Mouse (Mus musculus): Measurements from ENCODE around the gene Plac1. TPM values are rescaled to one million over a fixed set of nuclear protein-coding genes. Genes with fewer than 3 reads are reported as not detected.
A peak's percentile ranks its signal among the peaks of the same experiment; 100 is the strongest.

Gene Plac1
- polyA plus RNA-seq, 1 experiment from 2014 or later, result 5.4 TPM

DNA sequence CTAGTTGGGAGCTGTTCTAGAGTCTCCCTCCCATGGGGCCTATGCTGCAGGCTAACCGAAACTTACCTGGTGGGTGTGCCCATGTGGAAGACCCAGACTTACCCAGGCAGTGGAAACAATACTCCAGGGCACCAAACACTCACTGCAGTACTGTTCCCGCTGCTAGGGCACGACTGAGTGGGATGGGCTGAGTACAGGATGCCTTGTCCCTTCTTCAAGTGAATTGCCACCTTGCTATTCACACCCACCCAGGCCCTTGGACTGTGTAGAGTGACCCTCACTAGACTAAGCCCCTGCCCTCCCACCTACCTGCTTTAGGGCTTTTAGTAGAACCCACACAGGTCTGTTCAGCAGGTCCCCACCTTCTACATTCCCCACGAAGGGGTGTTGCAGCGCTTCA is 186.0 kb downstream of the Plac1 start:
- Histone ChIP-seq H3K27ac (ENCODE audit: low read depth, low read length) (peak overlapping the region; percentile 37; the same call in 1 of the 2 replicates), H3K36me3 (ENCODE audit: control insufficient read depth, insufficient read depth, low read length) (peaks cover 3% of the 10 kb centered on the region; the same call in 1 of the 2 replicates), H3K9me3 (ENCODE audit: control insufficient read depth, low read length) (no peaks in the 10 kb centered on the region), H3K4me3 (ENCODE audit: low read length) (peak overlapping the region; percentile 62; the same call in 1 of the 2 replicates), H3K4me2 (replicated peaks; ENCODE audit: low read depth, low read length) (peak overlapping the region; percentile 37), H3K9ac (ENCODE audit: low read depth, low read length) (peak overlapping the region; percentile 31; the same call in 1 of the 2 replicates), H3K4me1 (ENCODE audit: control insufficient read depth, insufficient read depth, low read length) (peaks cover 5% of the 10 kb centered on the region; the same call in 1 of the 2 replicates), H3K27me3 (ENCODE audit: control insufficient read depth, insufficient read depth, low read length) (no peaks in the 10 kb centered on the region)
- no peak for ATAC-seq (ENCODE audit: low FRiP score, low TSS enrichment)
- 55% methylated on average over 5 of the region's 5 CpGs for WGBS

DNA sequence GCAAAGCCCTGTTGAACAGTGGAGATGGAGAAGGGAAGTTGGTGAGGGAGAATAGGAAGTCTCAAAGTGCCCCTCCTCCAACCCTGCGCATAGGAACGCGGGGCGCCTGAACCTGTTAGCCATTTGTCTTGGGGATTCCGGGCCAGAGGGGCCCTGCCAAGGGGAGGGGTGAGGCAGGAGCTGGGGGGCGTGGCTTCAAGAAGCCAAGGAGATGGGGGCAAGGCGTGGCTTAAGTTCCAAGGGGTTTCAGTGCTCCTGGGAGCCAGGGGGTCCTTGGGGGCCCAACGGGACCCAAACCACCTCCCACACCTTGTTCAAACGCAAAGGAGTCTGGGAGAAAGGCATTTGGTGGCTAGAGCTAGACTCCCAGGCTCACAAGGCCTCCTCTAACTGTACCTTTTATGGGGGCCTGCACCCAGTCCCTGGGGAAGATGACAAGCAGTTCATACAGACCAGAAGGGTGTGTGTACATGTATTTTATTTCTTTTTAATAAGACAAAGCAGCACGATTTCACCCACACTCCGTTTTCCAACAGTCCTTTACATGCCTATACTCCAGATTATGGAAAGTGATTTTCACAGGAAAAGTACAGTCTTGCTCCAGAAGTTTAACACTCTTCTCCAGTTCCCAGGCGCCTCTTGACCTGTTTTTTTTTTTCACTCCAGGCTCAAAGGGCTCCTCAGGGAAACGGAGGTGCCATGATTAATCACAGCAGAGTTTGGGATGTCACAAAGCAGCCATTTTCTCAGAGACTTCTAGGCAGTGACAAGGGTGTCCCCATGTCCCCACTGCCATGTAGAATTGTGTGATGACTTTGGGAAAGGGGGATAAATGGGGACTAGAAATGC is 187.0 kb downstream of the Plac1 start:
- Histone ChIP-seq H3K9me3 (ENCODE audit: control insufficient read depth, low read length) (no peaks in the 10 kb centered on the region), H3K4me1 (ENCODE audit: control insufficient read depth, insufficient read depth, low read length) (peaks cover 5% of the 10 kb centered on the region; the same call in 1 of the 2 replicates), H3K36me3 (ENCODE audit: control insufficient read depth, insufficient read depth, low read length) (peaks cover 3% of the 10 kb centered on the region; the same call in 1 of the 2 replicates), H3K9ac (ENCODE audit: low read depth, low read length) (peak overlapping the region; percentile 28; the same call in 1 of the 2 replicates), H3K4me2 (replicated peaks; ENCODE audit: low read depth, low read length) (peak overlapping the region; percentile 24), H3K4me3 (ENCODE audit: low read length) (peak overlapping the region; percentile 7; the same call in 1 of the 2 replicates), H3K27ac (ENCODE audit: low read depth, low read length) (peak overlapping the region; percentile 69), H3K27me3 (ENCODE audit: control insufficient read depth, insufficient read depth, low read length) (no peaks in the 10 kb centered on the region)
- ATAC-seq (ENCODE audit: low FRiP score, low TSS enrichment), result peak; percentile 56
- 28% methylated on average over 13 of the region's 13 CpGs for WGBS

DNA sequence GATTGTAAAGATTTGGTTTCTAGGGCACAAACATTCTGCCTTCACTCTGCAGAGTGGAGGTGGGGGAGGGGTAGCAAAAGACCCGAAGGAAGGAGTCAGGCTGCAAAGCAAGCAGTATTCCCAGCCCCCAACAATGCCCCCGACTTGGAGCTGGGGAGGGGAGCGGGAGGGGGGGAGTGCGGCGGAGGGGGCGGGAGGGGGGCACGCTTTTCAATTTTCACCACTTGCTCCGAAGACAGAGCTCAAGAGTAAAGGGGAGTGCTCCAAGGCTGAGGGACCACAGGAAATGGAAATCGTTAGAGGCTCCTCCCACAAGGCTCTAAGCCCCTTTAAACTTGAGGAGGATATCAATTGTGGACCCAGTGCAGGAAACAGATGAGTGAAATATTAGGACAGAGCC is 189.6 kb downstream of the Plac1 start:
- peaks cover 12% of the 10 kb centered on the region; the same call in 1 of the 2 replicates for H3K4me1 ChIP-seq (ENCODE audit: control insufficient read depth, insufficient read depth, low read length)
- H3K36me3 ChIP-seq (ENCODE audit: control insufficient read depth, insufficient read depth, low read length), result peaks cover 3% of the 10 kb centered on the region; the same call in 1 of the 2 replicates
- H3K9me3 ChIP-seq (ENCODE audit: control insufficient read depth, low read length), result no peaks in the 10 kb centered on the region
- H3K9ac ChIP-seq (ENCODE audit: low read depth, low read length), result peak overlapping the region; percentile 38
- H3K27me3 ChIP-seq (ENCODE audit: control insufficient read depth, insufficient read depth, low read length), result no peaks in the 10 kb centered on the region
- ATAC-seq (ENCODE audit: low FRiP score, low TSS enrichment), result 0 out of 2 replicates have a peak, but pooled peaks have one; percentile 18
- WGBS, result 17% methylated on average over 9 of the region's 9 CpGs
- peak overlapping the region; percentile 32 for H3K4me2 ChIP-seq (replicated peaks; ENCODE audit: low read depth, low read length)
- peak overlapping the region; percentile 12; the same call in 1 of the 2 replicates for H3K4me3 ChIP-seq (ENCODE audit: low read length)
- H3K27ac ChIP-seq (ENCODE audit: low read depth, low read length), result peak overlapping the region; percentile 51; the same call in 1 of the 2 replicates

DNA sequence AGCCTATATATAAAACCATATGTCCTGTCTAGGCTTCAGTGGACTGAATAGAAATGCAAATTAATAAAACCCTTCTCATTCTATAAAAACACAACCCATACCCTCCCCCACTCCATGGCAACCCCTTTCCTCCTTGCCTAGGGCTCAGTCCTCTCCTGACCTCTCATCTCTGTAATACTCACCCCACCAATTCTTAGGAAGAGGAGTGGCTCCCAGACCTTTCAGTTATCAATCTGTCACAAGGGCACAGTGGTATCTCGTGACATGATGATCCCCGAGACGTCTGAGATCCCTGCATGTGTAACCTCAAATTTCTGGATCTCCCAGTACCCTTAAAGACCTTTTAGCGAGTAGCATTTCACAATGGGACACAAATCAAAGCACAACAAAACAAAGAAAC is 190.7 kb downstream of the Plac1 start:
- H3K27me3 ChIP-seq (ENCODE audit: control insufficient read depth, insufficient read depth, low read length), result no peaks in the 10 kb centered on the region
- H3K9ac ChIP-seq (ENCODE audit: low read depth, low read length), result no peak overlapping the region
- H3K4me3 ChIP-seq (ENCODE audit: low read length), result no peak overlapping the region
- no peak for ATAC-seq (ENCODE audit: low FRiP score, low TSS enrichment)
- H3K36me3 ChIP-seq (ENCODE audit: control insufficient read depth, insufficient read depth, low read length), result peaks cover 2% of the 10 kb centered on the region; the same call in 1 of the 2 replicates
- no peak overlapping the region for H3K4me2 ChIP-seq (replicated peaks; ENCODE audit: low read depth, low read length)
- H3K9me3 ChIP-seq (ENCODE audit: control insufficient read depth, low read length), result no peaks in the 10 kb centered on the region
- H3K4me1 ChIP-seq (ENCODE audit: control insufficient read depth, insufficient read depth, low read length), result peaks cover 12% of the 10 kb centered on the region; the same call in 1 of the 2 replicates
- no peak overlapping the region for H3K27ac ChIP-seq (ENCODE audit: low read depth, low read length)
- 40% methylated on average over 4 of the region's 4 CpGs for WGBS

DNA sequence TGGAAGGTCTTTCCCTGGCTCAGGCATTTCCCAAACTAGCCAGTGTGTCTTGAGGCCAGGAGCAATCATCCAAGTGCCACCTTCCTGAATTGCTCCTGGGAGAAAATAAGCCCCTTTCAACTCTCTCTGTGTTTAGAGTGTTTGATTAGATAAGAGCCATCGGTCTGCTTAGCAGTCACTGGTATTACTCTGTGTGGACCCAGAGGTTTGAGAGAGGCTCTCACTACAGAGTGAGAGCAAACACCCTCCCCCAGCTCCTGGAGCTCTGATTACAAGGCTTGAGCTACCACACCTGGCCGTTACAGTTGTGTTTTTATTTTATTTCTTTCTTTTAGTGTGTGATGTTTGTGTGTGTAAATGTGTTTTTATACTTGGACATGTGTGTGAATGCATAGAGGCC is 193.0 kb downstream of the Plac1 start:
- Histone ChIP-seq H3K4me1 (ENCODE audit: control insufficient read depth, insufficient read depth, low read length) (peaks cover 12% of the 10 kb centered on the region; the same call in 1 of the 2 replicates), H3K27me3 (ENCODE audit: control insufficient read depth, insufficient read depth, low read length) (no peaks in the 10 kb centered on the region), H3K36me3 (ENCODE audit: control insufficient read depth, insufficient read depth, low read length) (no peaks in the 10 kb centered on the region), H3K4me3 (ENCODE audit: low read length) (no peak overlapping the region), H3K9ac (ENCODE audit: low read depth, low read length) (no peak overlapping the region), H3K4me2 (replicated peaks; ENCODE audit: low read depth, low read length) (no peak overlapping the region), H3K9me3 (ENCODE audit: control insufficient read depth, low read length) (no peaks in the 10 kb centered on the region), H3K27ac (ENCODE audit: low read depth, low read length) (no peak overlapping the region)
- ATAC-seq (ENCODE audit: low FRiP score, low TSS enrichment), result no peak
- 28% methylated on average over 2 of the region's 2 CpGs for WGBS

DNA sequence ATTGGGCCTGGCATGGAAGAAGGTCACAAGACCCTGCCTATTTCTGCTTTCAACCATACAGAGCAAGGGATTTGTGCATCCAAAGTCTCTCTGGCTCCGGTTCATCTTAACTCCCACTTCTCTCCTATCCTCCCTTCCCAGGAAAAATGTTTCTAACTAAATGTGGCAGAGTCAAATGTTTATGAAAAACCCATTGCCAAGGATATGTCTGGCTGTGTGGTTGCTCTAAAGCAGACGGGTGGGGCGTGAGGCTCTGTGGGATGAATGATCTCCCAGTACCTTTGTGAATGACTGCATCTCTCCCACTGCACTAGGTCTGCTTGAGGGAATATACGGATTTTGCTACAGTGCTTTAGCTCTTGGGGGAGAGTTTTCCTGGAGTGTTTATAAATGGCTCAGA is 193.9 kb downstream of the Plac1 start:
- peak overlapping the region; percentile 75 for H3K27ac ChIP-seq (ENCODE audit: low read depth, low read length)

DNA sequence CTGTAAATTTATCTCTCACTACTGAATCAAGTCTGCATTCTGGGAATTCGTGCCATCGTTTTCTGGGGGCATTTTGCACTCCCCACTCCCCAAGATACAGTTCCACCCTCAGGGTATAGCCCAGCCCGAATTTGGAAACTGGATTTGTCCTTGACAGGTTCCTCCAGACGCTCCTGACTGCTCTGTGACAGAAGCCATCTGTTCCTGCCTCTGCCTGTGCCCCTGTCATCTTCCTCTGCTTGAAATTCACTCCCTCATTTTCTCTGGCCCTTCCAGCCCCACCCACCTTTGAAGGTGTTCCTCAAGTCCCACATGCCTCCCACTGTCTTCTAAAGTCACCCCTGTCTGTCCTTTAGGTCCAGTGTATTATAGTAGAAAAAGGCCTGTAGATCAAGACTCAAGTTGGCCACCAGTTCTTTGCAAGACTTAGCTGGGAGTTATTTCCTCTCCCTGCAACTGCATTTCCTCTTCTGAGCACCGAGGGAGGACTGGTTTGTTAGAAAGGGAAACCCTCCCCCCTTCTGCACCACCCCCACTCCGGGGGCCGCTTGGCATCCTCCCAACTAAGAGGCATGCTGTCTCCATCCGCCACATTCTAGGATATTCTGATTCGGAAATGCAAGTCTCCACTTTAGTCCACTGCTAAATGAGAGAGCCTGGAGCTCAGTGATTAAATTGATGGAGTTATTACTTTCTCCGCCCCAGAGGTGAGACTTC is 194.6 kb downstream of the Plac1 start:
- 29% methylated on average over 10 of the region's 10 CpGs for WGBS
- Histone ChIP-seq H3K27me3 (ENCODE audit: control insufficient read depth, insufficient read depth, low read length) (no peaks in the 10 kb centered on the region), H3K4me1 (ENCODE audit: control insufficient read depth, insufficient read depth, low read length) (peaks cover 11% of the 10 kb centered on the region; the same call in 1 of the 2 replicates), H3K27ac (ENCODE audit: low read depth, low read length) (peak overlapping the region; percentile 75; the same call in 1 of the 2 replicates), H3K9ac (ENCODE audit: low read depth, low read length) (no peak overlapping the region), H3K9me3 (ENCODE audit: control insufficient read depth, low read length) (no peaks in the 10 kb centered on the region), H3K4me2 (replicated peaks; ENCODE audit: low read depth, low read length) (no peak overlapping the region), H3K36me3 (ENCODE audit: control insufficient read depth, insufficient read depth, low read length) (no peaks in the 10 kb centered on the region), H3K4me3 (ENCODE audit: low read length) (no peak overlapping the region)
- peak; percentile 45; the same call in 1 of the 2 replicates for ATAC-seq (ENCODE audit: low FRiP score, low TSS enrichment)

More for the DNA sequence above, 193.9 kb downstream of the Plac1 start:
- no peaks in the 10 kb centered on the region for H3K27me3 ChIP-seq (ENCODE audit: control insufficient read depth, insufficient read depth, low read length)
- no peak overlapping the region for H3K4me2 ChIP-seq (replicated peaks; ENCODE audit: low read depth, low read length)
- H3K4me1 ChIP-seq (ENCODE audit: control insufficient read depth, insufficient read depth, low read length), result peaks cover 12% of the 10 kb centered on the region; the same call in 1 of the 2 replicates
- H3K9me3 ChIP-seq (ENCODE audit: control insufficient read depth, low read length), result no peaks in the 10 kb centered on the region
- H3K4me3 ChIP-seq (ENCODE audit: low read length), result no peak overlapping the region
- 72% methylated on average over 4 of the region's 4 CpGs for WGBS
- no peak for ATAC-seq (ENCODE audit: low FRiP score, low TSS enrichment)
- no peaks in the 10 kb centered on the region for H3K36me3 ChIP-seq (ENCODE audit: control insufficient read depth, insufficient read depth, low read length)
- no peak overlapping the region for H3K9ac ChIP-seq (ENCODE audit: low read depth, low read length)

DNA sequence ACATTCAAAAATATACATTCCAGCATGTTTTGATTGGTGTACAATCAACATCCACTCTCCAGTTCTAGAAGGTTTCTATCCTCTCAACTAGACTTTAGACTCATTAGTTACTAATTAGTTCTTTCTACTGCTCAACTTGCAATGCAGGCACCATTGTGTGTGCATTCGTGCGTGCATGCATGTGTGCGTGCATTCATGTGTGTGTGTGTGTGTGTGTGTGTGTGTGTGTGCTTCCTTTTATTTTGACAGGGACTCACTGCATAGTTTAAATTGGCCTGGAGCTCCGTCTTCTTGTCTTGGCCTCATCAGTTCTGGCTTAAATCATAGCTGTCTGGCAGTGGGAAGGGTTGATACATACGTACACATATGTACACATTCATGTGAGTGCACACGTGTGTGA is 198.9 kb downstream of the Plac1 start:
- Histone ChIP-seq H3K4me3 (ENCODE audit: low read length) (no peak overlapping the region), H3K36me3 (ENCODE audit: control insufficient read depth, insufficient read depth, low read length) (no peaks in the 10 kb centered on the region), H3K4me1 (ENCODE audit: control insufficient read depth, insufficient read depth, low read length) (peaks cover 2% of the 10 kb centered on the region; the same call in 1 of the 2 replicates), H3K9ac (ENCODE audit: low read depth, low read length) (no peak overlapping the region), H3K27me3 (ENCODE audit: control insufficient read depth, insufficient read depth, low read length) (no peaks in the 10 kb centered on the region), H3K27ac (ENCODE audit: low read depth, low read length) (no peak overlapping the region), H3K4me2 (replicated peaks; ENCODE audit: low read depth, low read length) (no peak overlapping the region), H3K9me3 (ENCODE audit: control insufficient read depth, low read length) (no peaks in the 10 kb centered on the region)
- 75% methylated on average over 6 of the region's 6 CpGs for WGBS
- ATAC-seq (ENCODE audit: low FRiP score, low TSS enrichment), result no peak

All from kidney, embryonic 14.5 days (tissue).